Mouse (Mus musculus): ENCODE measurements at regions not wholly inside any gene's neighbourhood (a gene's known extent, or its start where the extent isn't known, plus 50 kb on each side); places are given as distances from the start of the nearest gene placed in this dataset.

DNA sequence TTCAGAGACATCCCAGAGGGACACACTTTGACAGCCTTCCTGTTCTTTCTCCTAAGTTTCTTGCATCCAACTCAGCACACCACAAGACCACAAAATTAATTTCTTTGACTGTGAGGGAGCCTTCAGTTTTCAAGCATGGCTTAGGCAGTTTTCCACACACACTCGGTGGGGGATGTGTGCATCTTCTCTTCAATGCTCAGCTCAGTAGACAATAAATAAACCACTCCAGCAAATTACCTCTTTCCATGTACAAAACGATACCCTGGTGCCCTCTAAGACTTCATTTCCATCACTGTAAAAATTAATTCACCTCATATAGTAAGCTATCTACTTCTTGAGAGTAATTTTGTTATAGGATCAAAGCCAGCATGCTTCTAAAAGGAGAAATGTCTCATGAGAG, 184.6 kb downstream of the Samd5 start:
- TF ChIP-seq CTCF (IDR thresholded peaks at IDR 0.05; ENCODE audit: insufficient read depth, low read depth, low read length), result no peak
- TF ChIP-seq POLR2A (IDR thresholded peaks at IDR 0.05; ENCODE audit: insufficient read depth, low read depth, low read length), result no peak

Data from olfactory bulb, adult 2 months (tissue).